Mouse (Mus musculus) adrenal gland, adult 18-20 months (tissue): Measurements from ENCODE around the gene Plxnb1. TPM values are rescaled to one million over a fixed set of nuclear protein-coding genes. Genes with fewer than 3 reads are reported as not detected.

Experiments
- DNase-seq, 2 experiments: peaks; one replicate each; pipeline ENCODE4 v3.0.0; 2021 to 2022; ENCODE audit warnings: low spot score in 2 of 2
- long read RNA-seq, 2 experiments: library from polyadenylated mRNA; stranded (forward); transcript quantifications; one replicate each; pipeline ENCODE4 v2.0.0; 2021
- total RNA-seq, 2 experiments: library from RNA; stranded (reverse); gene quantifications; 1 replicate in 1 of 2; 2 replicates in 1 of 2; pipeline ENCODE4 v1.2.3; 2021

Plxnb1 gene
- total RNA-seq = 100 to 1,000 TPM in 1 of 2 experiments, 10 to 100 TPM in 1; 63.9 to 107 TPM
- long read RNA-seq, experiment 1, full-length matches to known transcripts = 1 of 25 reads
- long read RNA-seq, experiment 1, partial matches to known transcripts = 18 of 25 reads
- long read RNA-seq, experiment 1, other reads (novel, unspliced or antisense) = 6 of 25 reads
- long read RNA-seq, experiment 2, partial matches to known transcripts = 116 of 124 reads
- long read RNA-seq, experiment 2, other reads (novel, unspliced or antisense) = 8 of 124 reads

DNA sequence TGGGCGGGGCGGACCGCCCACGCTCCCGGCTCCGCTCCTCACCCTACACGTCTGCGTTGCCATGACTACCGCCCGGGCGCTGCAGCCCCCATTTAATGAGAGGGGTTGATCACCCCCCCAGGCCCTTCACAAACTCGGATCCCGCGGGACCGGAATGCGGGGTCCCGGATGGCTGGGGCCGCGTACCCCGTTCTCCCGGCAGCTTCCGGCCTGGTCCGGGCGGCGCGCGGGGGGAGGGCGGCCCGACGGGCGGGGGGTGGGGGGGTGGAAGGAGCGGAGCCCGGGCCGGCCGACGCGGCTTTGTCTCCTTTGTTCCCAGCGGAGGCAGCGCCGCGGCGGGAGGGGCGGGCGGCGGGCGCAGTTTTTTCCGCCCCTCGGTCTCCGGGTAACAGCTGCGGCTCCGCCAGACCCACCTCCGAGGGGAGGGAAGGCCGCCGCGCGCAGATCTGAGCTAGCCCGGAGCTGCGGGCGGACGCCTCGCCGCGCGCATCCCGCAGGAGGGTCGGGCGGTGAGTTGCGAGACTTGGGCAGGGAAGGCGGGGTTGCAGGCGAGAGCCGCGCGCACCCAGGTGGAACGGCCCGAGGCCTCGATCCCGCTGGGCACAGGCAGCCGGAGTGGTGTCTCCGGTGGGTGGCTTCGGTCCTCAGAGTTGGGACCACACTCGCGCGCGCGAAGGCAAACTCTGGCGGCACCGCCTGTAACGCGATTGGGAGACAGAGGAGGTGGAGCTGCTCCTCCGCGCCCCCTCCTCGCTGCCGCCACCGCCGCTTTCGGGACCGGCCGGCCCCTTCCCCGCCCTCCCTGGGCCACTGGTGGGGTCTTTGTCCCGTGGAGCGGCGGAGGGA lies at the start of gene Plxnb1:
Gene Plxnb1 (plus strand): TSS at position 253 of the 846 bp plus-strand sequence.
- DNase-seq = peak; percentile 65 to 76

- DNase-seq = peak; percentile 56 to 59
These were observed 48.9 kb upstream of the Plxnb1 start for GRCm38 (mm10) chr9:109046306-109046705.

DNA sequence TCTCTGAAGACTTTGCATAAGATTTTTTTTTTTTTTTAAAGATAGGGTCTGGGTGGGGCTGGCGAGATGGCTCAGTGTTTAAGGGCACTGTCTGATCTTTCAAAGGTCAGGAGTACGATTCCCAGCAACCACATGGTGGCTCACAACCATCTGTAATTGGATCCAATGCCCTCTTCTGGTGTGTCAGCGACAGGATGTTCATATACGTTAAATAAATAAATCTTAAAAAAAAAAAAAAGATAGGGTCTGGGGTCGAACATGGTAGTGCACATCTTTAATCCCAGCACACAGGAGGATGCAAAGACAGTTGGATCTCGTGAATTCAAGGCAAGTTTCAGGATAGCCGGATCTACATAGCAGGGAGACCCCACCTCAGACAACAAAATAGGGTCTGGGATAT lies 45.9 kb upstream of the Plxnb1 start:
- DNase-seq = no peak

- DNase-seq = no peak
These were observed 45.1 kb upstream of the Plxnb1 start for GRCm38 (mm10) chr9:109049996-109050673.

GRCm38 (mm10) chr9:109050674-109050997 lies 44.6 kb upstream of the Plxnb1 start:
- DNase-seq = no peak

- DNase-seq = no peak
These were observed 44.1 kb upstream of the Plxnb1 start for GRCm38 (mm10) chr9:109051011-109051501.

DNA sequence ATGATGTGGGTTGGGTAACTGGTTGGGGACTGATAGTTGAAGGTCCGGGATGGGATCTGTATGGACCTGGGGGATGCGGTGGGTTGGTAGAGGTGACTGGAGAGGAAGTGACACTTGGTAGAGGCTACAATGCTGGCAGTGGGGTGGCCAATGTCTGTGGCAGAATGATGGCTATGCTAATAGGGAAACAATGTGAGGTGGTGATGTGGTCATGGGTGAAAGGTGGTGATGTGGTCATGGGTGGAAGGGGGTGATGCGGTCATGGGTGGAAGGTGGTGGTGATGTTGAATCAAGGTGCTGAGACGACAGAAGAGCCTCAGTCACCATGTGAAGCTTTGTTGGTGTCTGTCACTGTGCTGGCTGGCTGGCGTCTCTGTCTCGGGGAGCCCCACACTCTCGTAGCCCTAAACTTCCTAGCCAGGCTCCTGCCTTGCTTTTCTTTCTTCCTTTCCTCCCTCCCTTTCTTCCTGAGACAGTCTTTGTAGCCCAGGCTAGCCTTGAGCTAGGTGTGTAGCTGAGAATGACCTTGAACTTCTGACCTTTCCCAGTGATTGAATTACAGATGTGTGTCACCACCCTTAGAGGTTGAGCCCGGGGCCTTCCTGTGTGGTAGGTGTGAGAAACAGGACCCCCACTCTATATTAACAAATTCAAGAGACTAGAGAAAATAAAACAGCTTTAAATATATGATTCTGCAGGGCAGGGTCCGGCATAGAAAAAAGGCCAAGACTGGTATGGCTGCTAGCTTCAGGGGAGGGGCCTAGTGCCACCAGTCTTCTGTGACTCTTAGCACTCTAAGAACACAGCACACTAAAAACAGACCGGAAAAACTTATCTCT lies 43.3 kb upstream of the Plxnb1 start:
- no peak for DNase-seq

DNA sequence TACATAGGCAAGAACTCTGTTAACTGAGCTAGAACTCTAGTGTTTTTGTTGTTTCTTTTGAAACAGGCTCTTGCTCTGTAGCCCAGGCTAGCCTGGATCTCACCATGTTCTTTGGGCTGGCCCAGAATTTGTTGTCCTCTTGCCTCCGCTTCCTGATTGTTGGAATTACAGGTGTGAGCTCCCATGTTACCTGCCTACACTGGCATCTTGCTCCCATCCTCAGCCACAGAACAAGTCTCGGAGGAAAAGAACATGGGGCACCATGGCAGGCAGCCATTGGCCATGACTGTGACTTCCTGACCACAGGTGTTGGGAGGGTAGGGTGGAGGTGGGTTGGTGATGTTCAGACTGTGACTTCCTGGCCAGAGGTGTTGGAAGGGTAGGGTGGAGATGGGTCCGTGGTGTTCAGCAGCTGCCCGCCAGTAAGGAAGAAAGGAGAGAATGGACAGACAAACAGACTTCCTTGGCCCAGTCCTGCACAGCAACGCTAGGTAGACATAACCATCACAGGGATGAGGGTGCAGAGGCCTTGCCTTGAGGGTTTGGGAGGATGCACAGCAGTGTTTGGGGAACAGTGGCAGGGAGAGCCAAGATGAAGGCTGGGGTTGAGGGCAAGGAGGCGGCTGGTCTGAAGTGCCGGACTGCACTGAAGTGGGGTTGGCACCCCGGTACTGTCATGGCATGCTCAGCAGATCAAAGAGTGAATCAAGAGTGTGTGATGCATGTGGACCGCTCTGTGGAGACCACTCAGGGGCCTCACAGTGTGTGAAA lies 42.5 kb upstream of the Plxnb1 start:
- DNase-seq = no peak

GRCm38 (mm10) chr9:109053366-109053765 lies 41.8 kb upstream of the Plxnb1 start:
- DNase-seq = no peak

- DNase-seq = no peak
These were observed 41.3 kb upstream of the Plxnb1 start for GRCm38 (mm10) chr9:109053851-109054250.

- DNase-seq = peak; percentile 46 to 49
These were observed 40.5 kb upstream of the Plxnb1 start for GRCm38 (mm10) chr9:109054712-109055111.

DNA sequence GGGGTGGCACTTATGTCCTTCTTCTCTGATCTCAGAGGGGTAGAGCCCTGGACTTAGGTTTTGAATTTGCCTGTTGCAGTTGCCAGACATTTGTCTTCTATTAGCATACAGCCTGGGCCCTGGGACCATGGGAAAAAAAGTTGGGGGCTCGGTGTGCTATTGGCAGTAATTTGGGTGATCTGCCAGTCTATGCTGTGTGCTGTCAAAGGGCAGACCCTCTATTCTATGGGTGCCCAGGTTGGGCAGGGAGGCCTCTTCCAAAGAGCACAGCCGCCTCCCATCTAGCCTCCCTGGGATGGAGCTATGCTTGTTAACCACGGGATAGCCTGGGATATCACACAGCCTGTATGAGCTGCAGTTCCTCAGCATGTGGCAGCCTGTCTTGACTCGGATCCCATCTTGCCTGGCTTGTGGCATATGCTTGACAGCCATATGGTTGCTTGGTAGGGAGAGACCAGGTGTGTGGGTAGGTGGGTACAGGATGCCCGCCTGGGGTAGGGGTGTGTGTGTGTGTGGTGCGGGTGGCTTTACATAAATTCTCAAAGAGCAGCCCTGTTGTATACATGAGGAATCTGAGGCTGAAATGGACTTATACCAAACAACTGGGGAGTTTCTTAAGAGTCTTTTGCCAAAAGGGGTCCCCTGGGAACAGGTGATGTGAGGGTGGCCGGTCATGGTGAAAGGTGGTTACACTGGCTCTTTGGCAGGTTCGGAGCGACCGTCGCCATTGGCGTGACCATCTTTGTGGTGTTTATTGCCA lies 39.7 kb upstream of the Plxnb1 start:
- DNase-seq = no peak

- DNase-seq = no peak
These were observed 39.0 kb upstream of the Plxnb1 start for GRCm38 (mm10) chr9:109056081-109056690.

DNA sequence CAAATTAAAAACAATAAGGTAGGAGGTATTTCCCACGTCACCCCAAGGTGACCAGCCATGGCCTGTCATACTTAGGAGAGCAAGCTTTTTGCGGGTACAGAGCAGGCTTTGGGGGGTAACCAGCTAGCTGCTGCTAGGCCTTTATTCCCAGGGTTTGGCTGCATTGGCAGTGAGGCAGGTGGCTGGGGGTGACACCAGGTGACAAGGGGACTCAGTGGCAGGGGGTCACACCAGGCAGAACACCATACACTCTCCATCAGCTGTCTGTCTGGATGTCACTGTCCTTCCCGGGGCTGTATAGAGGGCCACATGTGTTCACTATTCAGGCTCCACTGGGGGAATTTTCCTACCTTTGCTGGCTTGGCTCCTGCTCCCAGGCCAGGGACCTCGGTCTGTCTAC lies 38.3 kb upstream of the Plxnb1 start:
- no peak for DNase-seq

GRCm38 (mm10) chr9:109057543-109057942 lies 37.6 kb upstream of the Plxnb1 start:
- no peak for DNase-seq

- no peak for DNase-seq
These were observed 37.0 kb upstream of the Plxnb1 start for GRCm38 (mm10) chr9:109058006-109058765.

- DNase-seq = peak; percentile 85 to 90
These were observed 35.9 kb upstream of the Plxnb1 start, which contains the start of gene Trex1 for GRCm38 (mm10) chr9:109059136-109059903. Trex1 (minus strand) TSS chr9:109059734.
